Mouse (Mus musculus) lung, adult 18-20 months (tissue): ENCODE results near the gene Elmo2.

ENCODE experiments used
- DNase-seq, 2 experiments: peaks; one replicate each; pipeline ENCODE4 v3.0.0; 2022; ENCODE audit warnings: mixed read lengths in 2 of 2

Elmo2 gene

GRCm38 (mm10) chr2:165253269-165253668 lies 73.0 kb downstream of the Elmo2 start:
- no peak for DNase-seq

DNA sequence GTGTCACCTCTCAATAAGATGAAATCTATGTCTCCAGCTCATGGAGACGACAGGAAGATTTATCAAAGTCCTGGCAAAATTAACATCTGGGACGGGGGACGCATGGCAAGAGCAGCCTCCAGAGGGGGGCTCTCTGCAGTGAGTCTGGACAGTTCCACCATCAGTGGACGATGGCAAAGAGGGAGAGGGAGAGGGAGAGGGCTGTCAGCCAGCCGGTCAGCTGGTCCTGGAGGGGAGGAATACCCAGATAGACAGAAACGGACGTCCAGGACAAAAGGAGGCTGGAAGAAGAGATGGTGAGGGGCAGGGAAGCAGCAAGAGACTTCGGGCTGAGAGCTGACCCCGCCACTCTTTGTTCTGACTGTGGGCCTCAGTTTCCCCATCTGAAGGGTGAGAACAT lies 73.5 kb downstream of the Elmo2 start:
- DNase-seq = no peak

- no peak for DNase-seq
Observed at GRCm38 (mm10) chr2:165252381-165252780, 73.9 kb downstream of the Elmo2 start.

DNA sequence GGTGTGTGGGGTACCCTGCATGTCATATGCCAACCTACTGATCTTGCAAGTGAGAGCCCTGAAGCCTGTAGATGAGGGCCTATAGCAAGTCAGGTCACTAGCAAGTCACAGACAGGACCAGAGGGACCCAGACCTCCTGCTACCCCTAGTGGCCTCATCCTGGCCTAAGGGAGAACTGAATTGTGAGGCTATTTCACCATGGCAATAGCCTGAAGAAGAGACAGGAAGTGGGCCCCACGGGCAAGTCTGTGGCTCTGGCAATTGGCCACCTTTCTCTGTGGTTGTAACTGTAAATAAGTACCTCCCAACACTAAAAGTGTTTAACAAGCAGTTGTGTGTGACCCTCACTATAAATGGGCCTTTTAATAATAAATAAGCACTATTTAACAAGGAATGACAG lies 75.4 kb downstream of the Elmo2 start:
- no peak for DNase-seq

- no peak for DNase-seq
Observed at GRCm38 (mm10) chr2:165248967-165249366, 77.3 kb downstream of the Elmo2 start.

GRCm38 (mm10) chr2:165246349-165246748 lies 79.9 kb downstream of the Elmo2 start:
- no peak for DNase-seq

DNA sequence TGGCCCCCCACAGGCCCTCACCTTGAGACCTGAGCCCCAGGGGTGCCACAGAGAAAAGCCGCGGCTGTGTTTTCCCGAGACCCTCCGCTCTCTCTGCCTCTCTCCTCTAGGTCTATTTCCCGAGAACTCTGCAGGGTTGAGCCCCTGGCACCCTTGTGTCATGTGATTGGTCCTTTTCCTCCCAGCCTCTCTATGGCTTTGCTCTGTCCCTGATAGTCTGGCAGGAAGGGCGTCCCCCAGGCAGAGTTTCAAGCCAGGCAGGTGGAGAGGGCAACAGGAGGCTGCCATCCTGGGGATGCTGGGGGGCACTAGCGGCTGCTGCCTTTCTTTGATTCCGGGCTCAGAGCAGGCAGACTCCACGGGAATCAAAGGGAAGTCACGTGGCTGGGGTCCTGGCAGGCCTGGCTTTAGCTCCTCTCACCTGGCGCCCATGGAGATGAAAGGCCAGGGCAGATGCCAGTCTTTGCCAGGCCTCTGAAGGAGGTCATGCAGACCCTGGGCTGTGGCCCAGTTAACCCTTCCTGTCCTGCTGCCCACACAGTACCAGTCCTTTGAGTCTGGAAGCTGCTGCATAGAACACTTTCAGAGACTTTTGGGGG lies 83.1 kb downstream of the Elmo2 start:
- no peak for DNase-seq

- DNase-seq = no peak
Observed at GRCm38 (mm10) chr2:165242575-165242974, 83.7 kb downstream of the Elmo2 start.

- no peak for DNase-seq
Observed at GRCm38 (mm10) chr2:165241786-165242185, 84.5 kb downstream of the Elmo2 start.

DNA sequence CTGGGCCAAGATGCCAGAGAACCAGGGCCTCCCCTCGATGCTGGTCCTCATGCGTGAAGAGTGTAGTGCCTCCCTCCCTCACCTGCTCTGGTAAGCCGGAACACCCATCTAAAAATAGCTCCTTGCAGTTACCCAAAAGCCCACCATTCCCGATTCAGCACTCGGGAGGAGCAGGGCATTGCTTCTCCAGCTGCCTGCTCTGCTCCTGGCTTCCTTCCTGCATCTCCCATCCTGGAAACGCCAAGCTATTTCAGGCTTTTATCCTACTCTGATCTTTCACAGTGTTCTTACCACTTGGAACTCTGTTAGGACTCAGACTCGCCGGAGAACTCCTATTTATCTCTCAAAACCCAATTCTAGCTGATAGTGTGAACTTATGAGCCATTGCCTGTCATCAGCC lies 85.9 kb downstream of the Elmo2 start:
- no peak for DNase-seq

- no peak for DNase-seq
Observed at GRCm38 (mm10) chr2:165239533-165240144, 86.6 kb downstream of the Elmo2 start.

- no peak for DNase-seq
Observed at GRCm38 (mm10) chr2:165238416-165239145, 87.7 kb downstream of the Elmo2 start.
